Mouse (Mus musculus) kidney, embryonic 16.5 days (tissue): ENCODE data around the gene Aldh4a1. TPM values are rescaled to one million over a fixed set of nuclear protein-coding genes. Genes with fewer than 3 reads are reported as not detected.

ENCODE experiments used
- ATAC-seq: fragments of 200-750 bp; cut with Nextera tagmentation; 2 replicates; pipeline ENCODE4 v1.8.0; 2017; ENCODE audit warnings: moderate TSS enrichment; ENCODE audit not compliant: low FRiP score, low TSS enrichment
- H3K27ac ChIP-seq: fragments of 300-500 bp; sonication (generic); 2 replicates; pipeline ENCODE4 v1.5.1; 2014; ENCODE audit warnings: low read length
- H3K27me3 ChIP-seq: fragments of 300-500 bp; sonication (generic); 2 replicates; pipeline ENCODE4 v1.6.1; 2014; ENCODE audit warnings: low read length, control low read depth, mixed read lengths; ENCODE audit not compliant: insufficient read depth
- H3K36me3 ChIP-seq: fragments of 300-500 bp; sonication (generic); 2 replicates; pipeline ENCODE4 v1.6.1; 2014; ENCODE audit warnings: low read length, control low read depth, mixed read lengths; ENCODE audit not compliant: insufficient read depth
- H3K4me1 ChIP-seq: fragments of 300-500 bp; sonication (generic); 2 replicates; pipeline ENCODE4 v1.6.1; 2014; ENCODE audit warnings: low read length, control low read depth, mixed read lengths; ENCODE audit not compliant: insufficient read depth
- H3K4me2 ChIP-seq: fragments of 300-500 bp; sonication (generic); replicated peaks from 2 replicates; pipeline ENCODE4 v1.6.1; 2014; ENCODE audit warnings: low read depth, low read length
- H3K4me3 ChIP-seq: fragments of 300-500 bp; sonication (generic); 2 replicates; pipeline ENCODE4 v1.5.1; 2014; ENCODE audit warnings: mild to moderate bottlenecking, low read length
- H3K9ac ChIP-seq: fragments of 300-500 bp; sonication (generic); replicated peaks from 2 replicates; pipeline ENCODE4 v1.6.1; 2014; ENCODE audit warnings: low read length
- H3K9me3 ChIP-seq: fragments of 300-500 bp; sonication (generic); 2 replicates; pipeline ENCODE4 v1.6.1; 2016; ENCODE audit warnings: low read length, control low read depth
- WGBS: fragments of 180-500 bp; shearing (Covaris S2); extraction: QIAGEN DNeasy Blood & Tissue Kit; methylation state at CpG from one replicate; pipeline ENCODE4 v1.1.7; 2014; 5-methylcytosine and 5-hydroxymethylcytosine counted together
- polyA plus RNA-seq: library from polyadenylated mRNA; unstranded; fragments of >200 nt; fragmentation: Nextera tagmentation; extraction: Ambion mirVana; gene quantifications from 2 replicates; pipeline ENCODE4 v1.2.1, GENCODE M21; 2015

Gene Aldh4a1
- polyA plus RNA-seq = 133 and 149 TPM in 2 replicates

DNA sequence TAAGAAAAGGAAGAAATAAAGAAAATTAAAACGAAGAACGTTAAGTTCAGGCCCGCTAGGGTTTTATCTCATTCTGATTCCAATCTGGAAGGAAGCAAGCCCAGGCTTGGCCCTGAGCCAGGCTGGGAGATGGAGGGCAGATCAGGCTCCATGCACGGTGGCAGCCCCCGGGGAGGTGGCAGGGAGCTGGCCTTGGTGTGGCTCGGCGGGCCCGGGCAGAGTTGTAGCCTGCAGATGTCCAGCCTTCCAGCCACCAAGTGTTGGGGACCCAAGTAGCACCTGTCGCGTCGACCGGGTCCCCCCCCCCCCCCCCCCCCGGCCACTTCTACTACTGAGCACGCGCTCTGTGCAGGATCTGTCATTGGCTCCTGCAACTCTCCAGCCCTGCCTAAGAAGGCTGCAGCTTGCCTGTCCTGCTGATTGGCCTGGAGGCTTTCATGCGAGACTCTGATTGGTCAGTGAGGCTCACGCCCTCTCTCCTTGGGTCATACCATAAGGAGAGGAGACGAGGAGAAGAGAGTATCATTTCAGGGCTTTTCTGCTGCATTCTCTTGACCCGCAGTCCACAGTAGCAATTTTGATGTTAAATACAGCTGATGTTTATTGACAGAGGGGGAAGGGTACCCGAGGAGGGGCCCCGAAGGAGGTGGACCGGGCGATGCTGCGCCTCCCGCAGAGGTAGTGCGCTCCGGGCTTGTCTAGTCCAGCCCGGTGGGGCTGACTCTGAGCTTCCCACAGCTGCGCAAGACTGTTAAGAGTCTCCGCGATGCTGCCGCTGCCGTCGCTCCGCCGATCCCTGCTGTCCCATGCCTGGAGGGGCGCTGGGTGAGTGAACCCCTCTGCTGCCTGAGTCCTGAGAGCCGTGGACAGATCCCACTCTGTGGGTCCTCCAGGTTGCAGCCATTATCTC lies at the start of gene Aldh4a1:
TSS of gene Aldh4a1 (plus strand) at position 494 of the 910 bp plus-strand sequence.
- H3K9ac ChIP-seq = peak within 1 kb of the TSS; percentile 73
- peaks cover 19% of the 10 kb centered on the region for H3K4me1 ChIP-seq
- no peaks in the 10 kb centered on the region for H3K27me3 ChIP-seq
- peak within 1 kb of the TSS; percentile 85 for H3K4me2 ChIP-seq
- H3K36me3 ChIP-seq = no peaks in the 10 kb centered on the region
- no peaks in the 10 kb centered on the region for H3K9me3 ChIP-seq
- peak within 1 kb of the TSS; percentile 75 for H3K4me3 ChIP-seq
- H3K27ac ChIP-seq = peak within 1 kb of the TSS; percentile 90
- WGBS = 0% methylated on average over 36 of the region's 38 CpGs
- peak; percentile 99 for ATAC-seq

DNA sequence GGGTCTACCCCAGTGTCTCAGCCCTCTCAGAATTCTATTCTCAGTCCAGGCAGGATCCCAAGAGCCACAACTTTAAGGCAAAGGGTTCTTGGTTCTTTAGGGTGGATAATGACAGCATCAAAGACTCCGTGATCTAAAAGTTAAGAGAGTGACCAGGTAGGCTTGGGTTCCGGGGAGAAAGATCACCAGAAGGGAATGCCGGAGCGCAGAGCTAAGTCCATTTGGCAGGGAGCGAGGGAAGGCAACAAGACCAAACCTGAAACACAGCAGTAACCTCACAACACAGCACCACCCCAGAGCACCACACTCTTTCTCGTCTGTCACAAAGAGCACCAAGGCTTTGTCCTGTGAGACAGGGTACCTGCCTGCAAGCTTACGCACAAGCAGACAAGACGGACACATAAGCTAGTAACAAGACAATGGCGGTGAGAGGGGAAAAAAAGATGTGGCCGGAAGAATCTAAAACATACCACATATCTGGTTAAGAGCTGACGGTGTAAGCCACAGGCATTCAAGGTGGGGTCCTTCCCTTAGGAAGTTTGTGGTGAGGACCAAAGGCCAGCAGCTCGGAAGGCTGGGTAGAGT lies 49.6 kb upstream of the Aldh4a1 start:
- no peaks in the 10 kb centered on the region for H3K27me3 ChIP-seq
- no peak overlapping the region for H3K4me3 ChIP-seq
- H3K9ac ChIP-seq = no peak overlapping the region
- H3K4me2 ChIP-seq = no peak overlapping the region
- peaks cover 31% of the 10 kb centered on the region for H3K4me1 ChIP-seq
- H3K36me3 ChIP-seq = no peaks in the 10 kb centered on the region
- no peak overlapping the region for H3K27ac ChIP-seq
- WGBS = 90% methylated on average over 12 of the region's 12 CpGs
- no peaks in the 10 kb centered on the region for H3K9me3 ChIP-seq
- ATAC-seq = no peak

- H3K4me2 ChIP-seq = peak overlapping the region; percentile 96
- H3K27me3 ChIP-seq = no peaks in the 10 kb centered on the region
- peak overlapping the region; percentile 83 for H3K9ac ChIP-seq
- peak; percentile 98 for ATAC-seq
- whole genome bisulfite sequencing = 0% methylated on average over 51 of the region's 52 CpGs
- no peaks in the 10 kb centered on the region for H3K9me3 ChIP-seq
- H3K27ac ChIP-seq = peak overlapping the region; percentile 81
- peaks cover 43% of the 10 kb centered on the region for H3K4me1 ChIP-seq
- H3K4me3 ChIP-seq = peak overlapping the region; percentile 63
- H3K36me3 ChIP-seq = no peaks in the 10 kb centered on the region
Measured at GRCm38 (mm10) chr4:139574156-139574798, 48.4 kb upstream of the Aldh4a1 start.

GRCm38 (mm10) chr4:139574799-139575672 lies 47.6 kb upstream of the Aldh4a1 start:
- H3K4me1 ChIP-seq = peaks cover 51% of the 10 kb centered on the region
- H3K9me3 ChIP-seq = no peaks in the 10 kb centered on the region
- peak overlapping the region; percentile 96 for H3K4me2 ChIP-seq
- no peaks in the 10 kb centered on the region for H3K27me3 ChIP-seq
- H3K36me3 ChIP-seq = no peaks in the 10 kb centered on the region
- ATAC-seq = peak; percentile 69
- under 1% methylated on average over 87 of the region's 111 CpGs for WGBS
- peak overlapping the region; percentile 63 for H3K4me3 ChIP-seq
- H3K27ac ChIP-seq = peak overlapping the region; percentile 81
- peak overlapping the region; percentile 83 for H3K9ac ChIP-seq

DNA sequence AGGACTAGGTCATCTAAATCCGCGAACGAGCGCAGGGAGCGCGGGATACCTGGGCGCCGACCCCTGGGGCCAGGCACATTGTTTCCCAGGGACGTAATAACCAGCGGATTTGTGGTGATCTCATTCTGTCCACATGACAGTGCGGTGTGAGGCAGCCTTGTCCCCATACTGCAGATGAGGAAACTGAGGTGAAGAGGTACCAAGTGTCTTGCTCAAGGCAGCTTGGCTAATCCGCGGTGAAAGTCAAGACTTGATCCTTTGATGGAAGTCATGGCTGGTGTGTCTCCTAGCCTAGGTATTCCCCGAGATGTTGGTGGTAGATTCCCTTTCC lies 47.0 kb upstream of the Aldh4a1 start:
- 4% methylated on average over 14 of the region's 14 CpGs for WGBS
- Histone ChIP-seq H3K27ac (no peak overlapping the region), H3K27me3 (no peaks in the 10 kb centered on the region), H3K9me3 (no peaks in the 10 kb centered on the region), H3K4me3 (peak overlapping the region; percentile 63), H3K4me2 (peak overlapping the region; percentile 96), H3K9ac (peak overlapping the region; percentile 83), H3K4me1 (peaks cover 57% of the 10 kb centered on the region), H3K36me3 (no peaks in the 10 kb centered on the region)
- no peak for ATAC-seq

- Histone ChIP-seq H3K9me3 (no peaks in the 10 kb centered on the region), H3K27ac (0 out of 2 replicates have a peak overlapping the region, but pooled peaks have one; percentile 9), H3K4me3 (peak overlapping the region; percentile 63), H3K36me3 (no peaks in the 10 kb centered on the region), H3K4me2 (peak overlapping the region; percentile 96), H3K4me1 (peaks cover 64% of the 10 kb centered on the region), H3K27me3 (no peaks in the 10 kb centered on the region), H3K9ac (peak overlapping the region; percentile 83)
- ATAC-seq = no peak
- WGBS = 22% methylated on average over 14 of the region's 14 CpGs
Measured at GRCm38 (mm10) chr4:139576251-139576880, 46.3 kb upstream of the Aldh4a1 start.

DNA sequence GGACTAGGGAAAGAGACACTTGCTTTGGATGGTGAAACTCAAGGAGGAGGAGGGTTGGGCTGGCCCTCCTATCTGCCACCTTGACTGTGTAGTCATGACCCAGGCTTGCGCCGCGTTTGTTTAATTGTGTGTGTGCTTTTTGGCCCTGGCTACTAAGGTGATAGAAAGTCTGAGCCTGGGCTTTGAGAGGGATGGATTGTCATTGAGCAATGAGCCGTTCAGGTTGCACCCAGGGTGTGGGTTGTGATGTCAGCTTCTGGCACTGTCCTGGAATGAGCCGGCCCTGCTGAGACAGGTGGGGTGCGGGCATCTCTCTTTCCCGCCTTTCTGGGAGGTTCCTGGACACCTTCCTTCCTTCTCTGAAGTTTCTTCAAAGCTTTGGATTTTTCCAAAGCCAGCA lies 45.7 kb upstream of the Aldh4a1 start:
- H3K4me2 ChIP-seq = peak overlapping the region; percentile 96
- peaks cover 71% of the 10 kb centered on the region for H3K4me1 ChIP-seq
- no peaks in the 10 kb centered on the region for H3K36me3 ChIP-seq
- no peaks in the 10 kb centered on the region for H3K9me3 ChIP-seq
- H3K9ac ChIP-seq = peak overlapping the region; percentile 83
- no peak for ATAC-seq
- 59% methylated on average over 7 of the region's 7 CpGs for WGBS
- H3K27me3 ChIP-seq = no peaks in the 10 kb centered on the region
- no peak overlapping the region for H3K27ac ChIP-seq
- peak overlapping the region; percentile 63 for H3K4me3 ChIP-seq

DNA sequence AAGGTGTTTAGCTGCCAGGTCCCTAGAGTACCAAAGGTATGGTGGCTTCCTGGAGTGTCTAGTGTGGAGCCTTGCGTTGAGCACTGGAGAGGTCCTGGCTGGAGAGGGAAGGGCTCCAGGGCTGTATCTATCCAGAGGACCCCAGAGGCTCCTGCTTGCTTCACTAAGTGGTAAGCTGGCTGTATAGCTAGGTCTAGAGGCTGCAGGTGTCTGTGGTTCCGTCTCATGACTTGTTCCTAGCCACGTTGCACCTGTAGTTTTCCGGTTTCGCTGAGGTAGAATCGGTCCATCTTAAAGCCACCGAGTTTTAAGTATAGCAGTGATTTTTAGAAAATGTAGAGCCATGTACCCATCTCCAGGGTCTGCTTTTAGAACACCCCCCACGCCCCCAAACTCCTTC lies 44.3 kb upstream of the Aldh4a1 start:
- Histone ChIP-seq H3K4me2 (peak overlapping the region; percentile 49), H3K4me3 (0 out of 2 replicates have a peak overlapping the region, but pooled peaks have one; percentile 15), H3K27ac (no peak overlapping the region), H3K36me3 (no peaks in the 10 kb centered on the region), H3K9ac (peak overlapping the region; percentile 56; the same call in 1 of the 2 replicates), H3K9me3 (no peaks in the 10 kb centered on the region), H3K27me3 (no peaks in the 10 kb centered on the region), H3K4me1 (peaks cover 83% of the 10 kb centered on the region)
- ATAC-seq = no peak
- WGBS = 81% methylated on average over 8 of the region's 8 CpGs

DNA sequence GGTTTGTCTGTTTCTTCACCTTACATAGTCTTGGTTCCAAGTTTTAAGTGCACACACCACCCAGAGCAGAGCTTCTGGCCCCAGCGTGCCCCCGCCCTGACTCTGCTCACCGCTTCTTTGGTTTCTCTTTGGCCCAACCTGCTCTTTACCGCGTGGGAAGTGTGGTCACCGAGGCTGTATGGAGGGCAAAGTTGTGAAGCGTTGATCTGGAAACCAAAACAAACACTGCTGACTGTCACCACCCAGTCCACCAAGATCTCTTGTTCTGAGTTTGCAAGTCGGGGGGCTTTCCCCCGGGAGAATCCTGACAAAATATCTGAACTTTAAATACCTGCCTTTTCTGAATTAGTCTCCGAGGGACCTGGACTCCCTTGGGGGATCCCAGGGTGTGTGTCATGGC lies 43.7 kb upstream of the Aldh4a1 start:
- Histone ChIP-seq H3K4me3 (0 out of 2 replicates have a peak overlapping the region, but pooled peaks have one; percentile 15), H3K27me3 (no peaks in the 10 kb centered on the region), H3K9ac (peak overlapping the region; percentile 56), H3K9me3 (no peaks in the 10 kb centered on the region), H3K36me3 (no peaks in the 10 kb centered on the region), H3K27ac (peak overlapping the region; percentile 94), H3K4me1 (peaks cover 84% of the 10 kb centered on the region), H3K4me2 (peak overlapping the region; percentile 49)
- 19% methylated on average over 10 of the region's 10 CpGs for WGBS
- no peak for ATAC-seq
